Mouse (Mus musculus): ENCODE results near the gene Ptpn3. TPM values are rescaled to one million over a fixed set of nuclear protein-coding genes. Genes with fewer than 3 reads are reported as not detected.
A peak's percentile ranks its signal among the peaks of the same experiment; 100 is the strongest.

The Ptpn3 gene
- total RNA-seq, 1 experiment from 2014 or later, result 18.5 TPM

- ATAC-seq (replicated peaks in 1 of 2; ENCODE audit: insufficient read depth in 1 of 2, low FRiP score in 2 of 2, low TSS enrichment in 1 of 2, low read depth in 1 of 2, poor library complexity in 2 of 2, severe bottlenecking in 2 of 2), result peak in 1 of 2 experiments; percentile 42; a peak in 1 of 4 replicates
Observed at GRCm38 (mm10) chr4:57166922-57167870, 134.4 kb downstream of the Ptpn3 start.

GRCm38 (mm10) chr4:57165654-57166053 lies 136.0 kb downstream of the Ptpn3 start:
- no peak for ATAC-seq (replicated peaks in 1 of 2; ENCODE audit: insufficient read depth in 1 of 2, low FRiP score in 2 of 2, low TSS enrichment in 1 of 2, low read depth in 1 of 2, poor library complexity in 2 of 2, severe bottlenecking in 2 of 2)

- no peak for ATAC-seq (replicated peaks in 1 of 2; ENCODE audit: insufficient read depth in 1 of 2, low FRiP score in 2 of 2, low TSS enrichment in 1 of 2, low read depth in 1 of 2, poor library complexity in 2 of 2, severe bottlenecking in 2 of 2)
Observed at GRCm38 (mm10) chr4:57164578-57165210, 136.9 kb downstream of the Ptpn3 start.

GRCm38 (mm10) chr4:57162789-57163722 lies 138.6 kb downstream of the Ptpn3 start:
- ATAC-seq (replicated peaks in 1 of 2; ENCODE audit: insufficient read depth in 1 of 2, low FRiP score in 2 of 2, low TSS enrichment in 1 of 2, low read depth in 1 of 2, poor library complexity in 2 of 2, severe bottlenecking in 2 of 2), result no peak

- no peak for ATAC-seq (replicated peaks in 1 of 2; ENCODE audit: insufficient read depth in 1 of 2, low FRiP score in 2 of 2, low TSS enrichment in 1 of 2, low read depth in 1 of 2, poor library complexity in 2 of 2, severe bottlenecking in 2 of 2)
Observed at GRCm38 (mm10) chr4:57160571-57160970, 141.1 kb downstream of the Ptpn3 start.

GRCm38 (mm10) chr4:57156549-57157169 lies 145.0 kb downstream of the Ptpn3 start:
- no peak for ATAC-seq (replicated peaks in 1 of 2; ENCODE audit: insufficient read depth in 1 of 2, low FRiP score in 2 of 2, low TSS enrichment in 1 of 2, low read depth in 1 of 2, poor library complexity in 2 of 2, severe bottlenecking in 2 of 2)

- no peak for ATAC-seq (replicated peaks in 1 of 2; ENCODE audit: insufficient read depth in 1 of 2, low FRiP score in 2 of 2, low TSS enrichment in 1 of 2, low read depth in 1 of 2, poor library complexity in 2 of 2, severe bottlenecking in 2 of 2)
Observed at GRCm38 (mm10) chr4:57153838-57154237, 147.8 kb downstream of the Ptpn3 start.

GRCm38 (mm10) chr4:57153068-57153835 lies 148.4 kb downstream of the Ptpn3 start:
- peak; percentile 12 to 56; a peak in 1 of 4 replicates for ATAC-seq (replicated peaks in 1 of 2; ENCODE audit: insufficient read depth in 1 of 2, low FRiP score in 2 of 2, low TSS enrichment in 1 of 2, low read depth in 1 of 2, poor library complexity in 2 of 2, severe bottlenecking in 2 of 2)

GRCm38 (mm10) chr4:57148182-57148581 lies 153.5 kb downstream of the Ptpn3 start:
- no peak for ATAC-seq (replicated peaks in 1 of 2; ENCODE audit: insufficient read depth in 1 of 2, low FRiP score in 2 of 2, low TSS enrichment in 1 of 2, low read depth in 1 of 2, poor library complexity in 2 of 2, severe bottlenecking in 2 of 2)

- peak; percentile 81 to 82 for ATAC-seq (replicated peaks in 1 of 2; ENCODE audit: insufficient read depth in 1 of 2, low FRiP score in 2 of 2, low TSS enrichment in 1 of 2, low read depth in 1 of 2, poor library complexity in 2 of 2, severe bottlenecking in 2 of 2)
Observed at GRCm38 (mm10) chr4:57143026-57143937, 158.4 kb downstream of the Ptpn3 start, which contains the start of gene Epb41l4b. Gene Epb41l4b, minus strand, starts transcription at chr4:57143437.

GRCm38 (mm10) chr4:57142374-57143025 lies 159.1 kb downstream of the Ptpn3 start:
- ATAC-seq (replicated peaks in 1 of 2; ENCODE audit: insufficient read depth in 1 of 2, low FRiP score in 2 of 2, low TSS enrichment in 1 of 2, low read depth in 1 of 2, poor library complexity in 2 of 2, severe bottlenecking in 2 of 2), result no peak; a peak in 1 of 4 replicates

- peak in 1 of 2 experiments; percentile 19; a peak in 1 of 4 replicates for ATAC-seq (replicated peaks in 1 of 2; ENCODE audit: insufficient read depth in 1 of 2, low FRiP score in 2 of 2, low TSS enrichment in 1 of 2, low read depth in 1 of 2, poor library complexity in 2 of 2, severe bottlenecking in 2 of 2)
Observed at GRCm38 (mm10) chr4:57141908-57142361, 159.7 kb downstream of the Ptpn3 start.

GRCm38 (mm10) chr4:57140992-57141717 lies 160.5 kb downstream of the Ptpn3 start:
- ATAC-seq (replicated peaks in 1 of 2; ENCODE audit: insufficient read depth in 1 of 2, low FRiP score in 2 of 2, low TSS enrichment in 1 of 2, low read depth in 1 of 2, poor library complexity in 2 of 2, severe bottlenecking in 2 of 2), result 0 out of 4 replicates have a peak, but pooled peaks have one; percentile 10 to 34

Data from hematopoietic stem cell, adult 5-6 weeks (primary cell).